Comparison of ENCODE assay signal across 19 mouse cellular contexts in genomic region chr6:67205081-67206037, GRCm38 (mm10). TPM values are rescaled to one million over a fixed set of nuclear protein-coding genes. Genes with fewer than 3 reads are reported as not detected.
DNase-seq lines count a peak whose midpoint lies in the region; TF ChIP-seq lines count a peak whose summit lies in the region.
"Had no signal": no experiment of that assay in that cellular context is flagged by ENCODE, and none has a peak within 500 bp of the region (broad histone marks: within the 10 kb centered on the region; RNA-seq: fewer than 3 reads in every experiment).

No protein-coding gene starts in this region.

- H3K27ac ChIP-seq in testis, adult 2 months (ENCODE audit: control insufficient read depth, insufficient read depth, low read depth, low read length), result no peak overlapping the region
- H3K27ac ChIP-seq in kidney, adult 2 months (ENCODE audit: insufficient read depth, low read depth, low read length), result no peak overlapping the region
- H3K27ac ChIP-seq in cerebellum, adult 2 months (ENCODE audit: insufficient read depth, low read length), result no peak overlapping the region
- H3K27ac ChIP-seq: forebrain, embryonic 10.5 days; forebrain, embryonic 13.5 days; hindbrain, embryonic 10.5 days; hindbrain, embryonic 13.5 days; intestine, embryonic 15.5 days had no signal

- H3K4me3 ChIP-seq in testis, adult 2 months (ENCODE audit: control insufficient read depth, low read depth, low read length), result peak overlapping the region; percentile 80
- no peak overlapping the region for H3K4me3 ChIP-seq in kidney, adult 2 months (ENCODE audit: insufficient read depth, low read depth, low read length)
- no peak overlapping the region for H3K4me3 ChIP-seq in cerebellum, adult 2 months (replicated peaks; ENCODE audit: insufficient read depth, low read depth, low read length)
- H3K4me3 ChIP-seq: forebrain, embryonic 10.5 days; forebrain, embryonic 13.5 days; hindbrain, embryonic 10.5 days; hindbrain, embryonic 13.5 days; intestine, embryonic 15.5 days had no signal

- 87% methylated on average over 35 of the region's 35 CpGs for WGBS in kidney, adult 2 months
- WGBS in cerebellum, adult 2 months, result 87% methylated on average over 35 of the region's 35 CpGs

- no peaks in the 10 kb centered on the region for H3K4me1 ChIP-seq in testis, adult 2 months (ENCODE audit: control insufficient read depth, insufficient read depth, low read length)
- H3K4me1 ChIP-seq in kidney, adult 2 months (ENCODE audit: control insufficient read depth, insufficient read depth, low read length), result no peaks in the 10 kb centered on the region
- H3K4me1 ChIP-seq in cerebellum, adult 2 months (ENCODE audit: control insufficient read depth, insufficient read depth, low read length), result 0 out of 2 replicates have a peak, but pooled peaks cover 2% of the 10 kb centered on the region
- H3K4me1 ChIP-seq: forebrain, embryonic 10.5 days; forebrain, embryonic 13.5 days; hindbrain, embryonic 10.5 days; hindbrain, embryonic 13.5 days; intestine, embryonic 15.5 days had no signal

- no peak for TF ChIP-seq CTCF in testis, adult 2 months (IDR thresholded peaks at IDR 0.05; ENCODE audit: control insufficient read depth, insufficient read depth, insufficient replicate concordance, low read depth, low read length)
- TF ChIP-seq CTCF in kidney, adult 2 months (conservative IDR thresholded peaks at IDR 0.05; ENCODE audit: insufficient read depth, insufficient read length, low read depth, low read length), result no peak
- no peak for TF ChIP-seq CTCF in cerebellum, adult 2 months (IDR thresholded peaks at IDR 0.05; ENCODE audit: borderline replicate concordance, insufficient read depth, low read depth, low read length)

- DNase-seq in testis, postnatal 10 days (ENCODE audit: low spot score), result no peak
- DNase-seq in ES-CJ7 (ENCODE audit: low read depth, low spot score) (peak; percentile 59), ZHBTc4 (ENCODE audit: low read depth, low spot score) (peak; percentile 75)
- DNase-seq in kidney, adult 2 months, result no peak
- no peak for DNase-seq in cerebellum, adult 2 months
- DNase-seq: adrenal gland, adult 2 months; adrenal gland, postnatal 14 days; cerebellum, adult 11-12 months; cerebellum, adult 9-10 months; cerebellum, postnatal 14 days; gastrocnemius, postnatal 10 days; gastrocnemius, postnatal 36 days; heart, postnatal 36 days had no signal

- no peaks in the 10 kb centered on the region for H3K36me3 ChIP-seq in testis, adult 2 months (ENCODE audit: control insufficient read depth, insufficient read depth, low read length)
- H3K36me3 ChIP-seq in kidney, adult 2 months (ENCODE audit: control insufficient read depth, insufficient read depth, low read length), result no peaks in the 10 kb centered on the region
- H3K36me3 ChIP-seq: forebrain, embryonic 10.5 days; hindbrain, embryonic 10.5 days; hindbrain, embryonic 13.5 days; intestine, embryonic 15.5 days had no signal

- no peak for TF ChIP-seq POLR2A in testis, adult 2 months (IDR thresholded peaks at IDR 0.05; ENCODE audit: control insufficient read depth, low read depth, low read length)
- TF ChIP-seq POLR2A in kidney, adult 2 months (IDR thresholded peaks at IDR 0.05; ENCODE audit: low read depth, low read length), result no peak
- no peak for TF ChIP-seq POLR2A in cerebellum, adult 2 months (IDR thresholded peaks at IDR 0.05; ENCODE audit: borderline replicate concordance, insufficient read depth, low read length)

- no peaks in the 10 kb centered on the region for H3K27me3 ChIP-seq in testis, adult 2 months (ENCODE audit: control insufficient read depth, insufficient read depth, low read length)
- no peaks in the 10 kb centered on the region for H3K27me3 ChIP-seq in kidney, adult 2 months (replicated peaks; ENCODE audit: control insufficient read depth, insufficient read depth, low read length)
- no peaks in the 10 kb centered on the region for H3K27me3 ChIP-seq in cerebellum, adult 2 months (ENCODE audit: control insufficient read depth, insufficient read depth, low read length)
- H3K27me3 ChIP-seq: forebrain, embryonic 13.5 days; hindbrain, embryonic 13.5 days; intestine, embryonic 15.5 days had no signal

RNA-seq across cellular contexts. Expression of gene Serbp1, which starts 32.6 kb away (rescaled TPM):
- polyA plus RNA-seq in testis, adult 2 months (2012; rRNA removed), result 57.3 and 75.1 TPM in 2 replicates
- 47.8 and 62.0 TPM in 2 replicates for polyA plus RNA-seq in kidney, adult 2 months (2012; rRNA removed)
- 194 and 201 TPM in 2 replicates for polyA plus RNA-seq in cerebellum, adult 2 months (2012; rRNA removed)

Comparison
In these comparisons a context has a peak if more than half of its experiments do, and no peak if none do; other contexts are left out.
1. DNase-seq: peak in ES-CJ7 (single experiment) and ZHBTc4 (single experiment); none in testis, postnatal 10 days (single experiment), kidney, adult 2 months (single experiment) and cerebellum, adult 2 months (0 of 2).